Mouse (Mus musculus): Measurements from ENCODE around the gene Csk. TPM values are rescaled to one million over a fixed set of nuclear protein-coding genes. Genes with fewer than 3 reads are reported as not detected.

The Csk gene
- total RNA-seq, 2 experiments from 2014 or later, result 46.1 to 46.2 TPM

- ATAC-seq (replicated peaks; ENCODE audit: low FRiP score, poor library complexity, severe bottlenecking), result peak; percentile 54
Measured at GRCm38 (mm10) chr9:57640384-57640783, 13.0 kb downstream of the Csk start.

DNA sequence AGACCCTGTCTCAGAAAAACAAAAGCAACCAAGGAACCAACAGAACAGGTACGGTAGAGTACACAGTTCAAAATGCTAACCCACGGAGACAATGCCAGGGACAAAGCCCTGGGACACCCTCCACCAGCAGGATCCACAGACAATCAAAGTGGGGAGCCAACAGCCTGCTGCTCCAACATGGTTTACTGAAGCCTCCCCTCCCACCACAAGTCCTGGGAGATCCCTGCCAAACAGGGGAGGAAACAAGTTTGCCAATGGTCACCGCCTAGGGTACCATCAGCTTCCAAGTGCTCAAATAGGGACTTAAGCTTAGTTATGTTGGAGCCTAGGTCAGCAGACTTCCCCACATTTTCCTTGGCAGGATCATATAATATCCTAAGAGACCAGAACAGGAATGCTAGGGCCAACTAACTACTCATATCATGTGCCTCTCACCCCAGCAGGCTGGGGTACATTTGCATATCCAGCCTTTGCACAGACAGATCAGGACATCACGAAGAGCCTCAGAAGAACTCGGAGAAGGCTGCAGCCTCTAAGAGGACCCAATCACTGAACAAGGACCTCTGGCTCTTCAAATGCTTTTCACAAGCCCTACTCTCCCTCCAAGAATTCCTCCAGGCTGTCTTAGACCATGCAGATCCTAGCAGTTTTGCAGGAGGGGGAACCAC is 13.6 kb downstream of the Csk start:
- ATAC-seq (replicated peaks; ENCODE audit: low FRiP score, poor library complexity, severe bottlenecking), result no peak

DNA sequence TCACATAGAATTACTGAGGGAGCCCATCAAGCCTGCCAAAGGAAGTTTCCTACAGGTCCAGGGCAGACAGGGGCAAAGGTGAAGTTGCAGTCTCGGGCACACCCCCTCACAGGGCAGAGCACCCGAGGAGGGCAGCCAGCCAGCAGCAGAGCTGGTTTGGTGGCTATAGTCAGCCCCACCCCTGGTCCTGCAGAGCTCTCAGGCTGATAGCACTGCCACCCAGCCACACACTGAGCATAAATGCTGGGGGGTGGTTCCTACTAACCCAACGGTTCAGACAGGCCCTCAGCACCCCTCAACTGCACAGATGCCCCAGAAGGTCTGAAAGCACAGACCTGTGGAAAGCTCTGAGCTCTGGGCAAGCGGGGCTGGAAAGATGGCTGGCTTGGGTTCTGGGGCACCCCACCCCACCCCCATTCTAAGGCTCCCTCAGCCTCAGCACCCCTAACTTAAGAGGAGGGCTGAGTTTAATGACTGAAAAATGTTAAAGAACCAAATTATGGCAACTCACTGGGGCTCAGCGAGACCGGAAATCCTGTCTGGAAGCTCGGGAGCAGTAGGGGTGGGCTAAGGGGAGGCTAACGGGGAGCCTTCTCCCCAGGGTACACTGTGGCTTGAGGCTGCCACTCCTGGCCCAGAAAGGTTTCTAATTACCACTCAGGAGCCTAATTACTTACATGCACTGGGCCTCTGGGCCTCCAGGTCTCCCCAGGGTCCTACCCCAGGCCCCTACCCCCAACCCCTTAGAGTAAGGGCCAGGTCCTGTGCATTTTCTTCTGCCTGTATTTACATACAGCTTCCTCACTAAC is 14.6 kb downstream of the Csk start:
- ATAC-seq (replicated peaks; ENCODE audit: low FRiP score, poor library complexity, severe bottlenecking), result peak; percentile 81

DNA sequence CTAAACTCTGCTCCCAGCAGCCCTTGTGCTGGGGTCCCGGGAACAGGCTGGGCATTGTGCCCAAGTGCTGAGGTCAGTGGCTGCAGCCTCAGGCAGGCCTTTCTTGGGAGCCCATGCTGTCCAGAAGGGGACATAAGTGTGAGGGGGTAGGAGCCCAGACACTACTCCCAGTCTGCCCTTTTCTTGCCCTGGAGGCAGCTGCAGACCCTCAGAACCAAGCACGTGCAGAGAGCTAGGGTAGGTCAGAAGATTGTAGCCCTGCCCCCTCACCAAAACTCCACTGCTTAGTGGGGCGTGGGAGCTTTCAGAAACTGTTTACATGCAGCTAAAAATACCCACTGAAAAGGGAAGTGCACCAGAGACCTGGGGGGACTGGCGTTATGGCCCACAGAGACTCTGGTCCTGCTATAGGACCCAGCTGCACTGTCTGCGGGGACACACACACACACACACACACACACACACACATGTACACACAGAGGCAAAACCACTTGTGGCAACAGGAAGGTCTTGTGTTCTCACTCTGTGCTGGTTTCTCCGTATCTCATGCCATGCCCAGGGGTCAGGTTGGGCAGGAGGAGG is 15.6 kb downstream of the Csk start:
- ATAC-seq (replicated peaks; ENCODE audit: low FRiP score, poor library complexity, severe bottlenecking), result no peak

DNA sequence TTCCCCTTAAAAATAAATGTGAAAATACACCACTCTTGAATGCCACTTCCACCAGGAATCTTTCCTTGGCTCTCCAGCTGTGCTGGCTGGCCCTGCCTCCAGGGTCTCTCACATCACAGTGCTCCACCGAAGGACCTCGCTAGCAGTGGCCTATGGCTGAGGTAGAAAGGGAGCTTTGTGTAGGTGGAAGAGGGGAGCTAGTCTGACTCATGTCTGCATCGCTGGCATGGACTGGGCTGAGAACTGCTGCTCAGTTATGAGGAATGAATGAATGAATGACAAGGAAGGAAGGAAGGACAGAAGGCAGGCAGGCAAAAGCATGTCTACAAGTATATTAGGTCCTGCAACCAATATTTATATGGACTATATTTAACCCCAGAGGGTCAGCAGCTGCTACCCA is 16.2 kb downstream of the Csk start:
- ATAC-seq (replicated peaks; ENCODE audit: low FRiP score, poor library complexity, severe bottlenecking), result no peak

DNA sequence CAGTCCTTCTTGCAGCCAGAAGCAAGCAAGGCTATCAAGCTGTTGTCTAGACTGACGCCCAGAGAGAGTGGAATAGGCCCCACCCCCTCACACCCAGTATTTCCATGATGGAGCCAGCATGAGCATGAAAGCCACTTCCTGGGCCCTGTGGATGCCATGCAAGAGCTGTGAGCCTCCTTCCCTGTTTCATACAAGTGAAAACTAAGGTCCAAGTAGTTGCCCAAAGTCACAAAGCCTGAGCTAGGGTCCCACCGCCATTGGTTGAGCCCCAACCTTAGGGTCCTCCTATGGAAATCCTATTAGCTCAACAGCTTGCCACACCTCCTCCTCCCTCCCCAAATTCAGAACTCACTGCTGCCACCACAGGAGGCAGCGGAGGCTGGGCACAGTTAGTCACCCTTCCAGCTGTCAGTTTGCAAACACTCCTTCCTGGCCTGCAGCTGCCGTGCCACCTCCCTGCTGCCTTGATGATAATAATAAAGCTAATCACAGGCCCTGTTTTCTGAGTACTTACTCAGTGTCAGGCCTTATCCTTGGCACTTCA is 19.9 kb downstream of the Csk start:
- ATAC-seq (replicated peaks; ENCODE audit: low FRiP score, poor library complexity, severe bottlenecking), result peak; percentile 65

DNA sequence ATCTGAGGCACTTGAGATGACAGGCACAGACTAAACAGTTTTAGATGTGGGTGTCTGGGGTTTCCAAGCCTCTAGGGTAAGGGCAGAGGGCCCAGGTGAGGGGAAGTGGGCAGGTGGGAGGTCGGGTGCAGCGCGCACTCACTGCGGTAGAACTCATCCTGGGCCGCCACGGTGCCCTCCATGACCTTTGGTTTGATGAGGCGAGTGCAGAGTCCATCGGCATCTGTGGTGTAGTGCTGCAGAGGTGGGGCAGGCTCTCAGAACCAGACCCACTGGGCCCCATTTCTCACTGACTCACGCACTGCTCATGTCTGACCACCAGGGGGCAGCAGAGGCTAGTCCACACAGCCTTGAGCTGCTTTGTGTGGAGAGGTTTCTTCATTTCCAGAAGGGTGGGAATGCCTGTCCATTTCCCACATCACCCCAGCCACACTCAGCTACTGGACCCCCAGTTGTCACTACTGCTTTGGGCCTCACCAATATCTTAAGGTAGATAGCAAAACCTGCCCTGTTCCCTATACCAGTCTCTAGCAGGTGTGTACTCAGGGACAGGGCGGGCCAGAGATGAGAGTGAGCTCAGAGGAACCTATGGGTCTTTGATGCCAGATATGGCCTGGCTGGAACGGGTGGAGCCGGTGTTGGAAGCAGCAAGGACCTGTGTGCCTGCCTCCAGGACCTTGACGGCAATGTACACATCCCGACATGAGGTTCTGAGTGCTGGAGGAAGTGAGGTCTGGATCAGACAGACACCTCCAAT is 24.1 kb downstream of the Csk start:
- peak; percentile 62 for ATAC-seq (replicated peaks; ENCODE audit: low FRiP score, poor library complexity, severe bottlenecking)

DNA sequence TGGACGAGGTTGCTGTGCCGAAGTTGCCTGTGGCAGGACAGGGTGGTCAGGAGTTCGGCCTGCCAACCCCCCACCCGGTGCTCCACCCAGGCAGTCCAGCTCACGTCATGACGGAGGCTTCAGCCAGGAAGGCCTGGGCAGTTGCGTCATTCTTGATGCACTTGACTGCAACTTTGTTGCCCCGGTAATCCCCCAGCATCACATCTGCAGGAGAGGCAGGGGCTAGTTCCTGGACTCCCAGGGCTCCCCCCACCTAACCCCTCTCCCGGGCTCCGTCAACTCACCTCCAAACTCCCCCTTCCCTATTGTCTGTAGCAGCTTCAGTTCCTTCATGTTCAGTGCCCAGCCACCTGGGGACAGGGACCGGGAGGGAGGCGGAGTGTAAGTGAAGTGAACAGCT is 24.7 kb downstream of the Csk start:
- ATAC-seq (replicated peaks; ENCODE audit: low FRiP score, poor library complexity, severe bottlenecking), result no peak

GRCm38 (mm10) chr9:57627892-57628291 is 25.5 kb downstream of the Csk start:
- no peak for ATAC-seq (replicated peaks; ENCODE audit: low FRiP score, poor library complexity, severe bottlenecking)

GRCm38 (mm10) chr9:57627191-57627590 is 26.2 kb downstream of the Csk start:
- no peak for ATAC-seq (replicated peaks; ENCODE audit: low FRiP score, poor library complexity, severe bottlenecking)

DNA sequence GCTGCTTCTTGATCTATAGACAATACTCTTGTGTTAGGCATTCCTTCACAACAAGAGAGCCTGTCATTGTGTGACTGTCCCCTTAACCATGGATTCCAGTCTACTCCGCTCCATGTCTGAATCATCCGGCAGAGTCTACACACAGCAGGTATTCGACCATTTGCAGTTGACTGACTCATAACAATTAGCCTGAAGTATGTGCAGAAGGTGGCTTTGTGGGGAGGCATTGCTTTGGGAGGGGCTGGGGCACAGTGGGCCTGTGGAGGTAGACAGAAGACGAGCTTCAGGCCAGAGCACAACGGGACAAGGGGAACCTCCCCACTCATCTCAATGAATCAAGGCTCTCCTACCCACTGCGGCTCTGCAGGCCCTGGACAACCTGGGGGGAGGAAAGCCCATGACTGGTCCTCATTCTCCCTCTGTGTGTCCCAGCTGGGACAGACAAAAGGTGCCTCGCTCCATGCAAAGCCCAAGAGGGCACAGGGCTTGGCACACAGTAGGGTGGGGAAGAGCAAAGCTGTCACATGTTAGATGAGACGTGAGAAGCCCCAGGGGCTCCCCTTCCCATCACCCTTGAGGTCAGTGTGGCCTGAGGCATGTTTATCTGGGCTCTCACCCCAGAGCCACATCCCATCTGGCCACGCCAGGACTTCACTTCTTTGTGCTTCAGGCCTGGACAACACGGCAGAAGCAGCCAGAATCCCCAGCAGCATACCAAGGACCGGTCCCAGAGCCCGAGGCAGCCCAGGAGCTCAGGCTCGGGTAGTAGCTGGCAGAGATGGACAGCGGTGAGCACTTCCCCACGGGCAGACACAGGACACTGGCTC is 27.5 kb downstream of the Csk start:
- ATAC-seq (replicated peaks; ENCODE audit: low FRiP score, poor library complexity, severe bottlenecking), result no peak

- ATAC-seq (replicated peaks; ENCODE audit: low FRiP score, poor library complexity, severe bottlenecking), result no peak
Measured at GRCm38 (mm10) chr9:57624295-57624694, 29.1 kb downstream of the Csk start.

DNA sequence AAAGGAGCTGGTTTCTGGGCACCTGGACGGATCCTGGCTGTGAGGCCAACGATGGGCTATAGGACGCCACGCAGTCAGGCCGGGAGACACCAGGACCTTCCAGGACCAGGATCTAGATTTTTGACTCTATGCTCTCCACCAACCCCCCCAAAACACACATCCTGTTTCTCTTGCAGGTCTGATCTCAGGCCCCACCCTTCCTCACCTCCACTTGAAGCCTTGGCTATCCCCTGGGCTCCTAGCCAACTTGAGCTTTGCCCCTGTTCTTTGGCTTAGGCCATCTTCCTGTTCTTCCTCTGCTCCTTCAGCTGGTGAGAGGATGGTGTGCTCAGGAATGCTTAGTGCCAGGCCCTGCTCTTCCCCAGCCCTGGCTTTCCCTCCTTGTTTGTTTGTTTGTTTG is 32.8 kb downstream of the Csk start, which contains the start of gene Lman1l:
Lman1l (minus strand) TSS at position 101 of the 400 bp plus-strand sequence.
- ATAC-seq (replicated peaks; ENCODE audit: low FRiP score, poor library complexity, severe bottlenecking), result no peak

DNA sequence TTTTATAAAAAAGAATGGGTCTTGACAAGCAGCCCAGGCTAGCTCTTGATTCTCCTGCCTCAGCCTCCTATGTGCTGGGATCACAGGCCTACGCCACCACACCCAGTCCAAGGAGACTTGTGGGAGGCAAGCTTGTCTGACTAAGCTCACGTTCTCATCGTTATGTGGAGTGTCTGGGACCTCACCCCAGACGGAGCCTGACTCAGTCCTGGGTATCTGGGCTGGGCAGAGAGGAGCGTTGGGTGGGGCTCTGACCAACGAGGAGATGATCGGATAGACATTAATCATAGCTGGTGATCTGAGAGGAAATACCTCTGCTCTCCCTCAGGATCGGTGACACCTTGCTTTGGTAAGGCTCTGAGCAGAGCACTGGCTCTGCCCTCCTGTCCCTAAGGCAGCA is 34.6 kb downstream of the Csk start:
- ATAC-seq (replicated peaks; ENCODE audit: low FRiP score, poor library complexity, severe bottlenecking), result no peak

DNA sequence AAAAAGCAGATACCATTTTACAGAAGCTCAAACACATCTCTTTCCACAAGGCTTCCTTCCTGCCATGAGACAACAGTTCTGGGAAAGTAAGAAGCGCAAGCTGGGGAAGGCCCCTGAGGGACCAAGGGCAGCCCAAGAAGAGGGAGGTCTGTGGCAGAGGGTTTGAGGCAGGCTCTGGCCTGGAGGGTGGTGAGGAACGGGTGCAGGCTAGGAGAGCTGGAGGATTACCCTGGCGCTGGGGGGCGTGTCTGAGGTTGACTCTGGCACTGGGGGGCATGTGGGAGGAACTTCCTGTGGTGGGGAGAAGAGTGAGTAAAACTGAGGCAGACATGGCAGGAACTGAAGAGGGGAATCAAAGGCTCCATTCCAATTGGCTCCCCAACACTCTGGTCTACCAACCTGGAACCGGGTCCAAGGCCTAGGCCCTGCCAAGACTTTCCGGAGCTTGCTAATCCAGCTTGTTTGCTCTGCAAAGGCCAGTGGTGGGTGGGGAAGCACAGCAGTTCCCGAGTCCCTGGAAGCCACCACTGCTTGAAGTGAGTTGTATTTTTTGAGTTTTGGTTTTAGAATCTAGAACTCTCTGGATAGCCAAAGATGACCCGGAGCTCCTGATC is 35.8 kb downstream of the Csk start:
- no peak for ATAC-seq (replicated peaks; ENCODE audit: low FRiP score, poor library complexity, severe bottlenecking)

DNA sequence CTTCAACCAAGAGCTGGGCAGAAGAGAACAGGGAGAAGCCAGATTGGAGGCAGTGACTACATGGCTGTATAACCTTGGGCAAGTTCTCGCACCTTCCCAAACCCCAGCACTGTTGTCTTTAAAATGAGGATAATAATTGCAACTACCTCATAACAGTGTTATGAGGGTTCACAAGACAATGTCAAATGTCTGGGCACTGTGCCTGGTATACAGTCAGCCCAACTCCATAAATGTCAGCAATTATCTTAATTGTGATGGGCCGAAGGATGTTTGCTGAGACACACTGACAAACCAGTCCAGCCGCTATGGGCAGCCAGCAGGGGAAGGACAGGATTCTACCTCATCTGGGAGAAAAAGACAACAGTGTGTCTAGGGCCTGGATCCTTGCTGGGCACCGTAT is 38.6 kb downstream of the Csk start:
- ATAC-seq (replicated peaks; ENCODE audit: low FRiP score, poor library complexity, severe bottlenecking), result no peak

GRCm38 (mm10) chr9:57613975-57614374 is 39.5 kb downstream of the Csk start:
- no peak for ATAC-seq (replicated peaks; ENCODE audit: low FRiP score, poor library complexity, severe bottlenecking)

DNA sequence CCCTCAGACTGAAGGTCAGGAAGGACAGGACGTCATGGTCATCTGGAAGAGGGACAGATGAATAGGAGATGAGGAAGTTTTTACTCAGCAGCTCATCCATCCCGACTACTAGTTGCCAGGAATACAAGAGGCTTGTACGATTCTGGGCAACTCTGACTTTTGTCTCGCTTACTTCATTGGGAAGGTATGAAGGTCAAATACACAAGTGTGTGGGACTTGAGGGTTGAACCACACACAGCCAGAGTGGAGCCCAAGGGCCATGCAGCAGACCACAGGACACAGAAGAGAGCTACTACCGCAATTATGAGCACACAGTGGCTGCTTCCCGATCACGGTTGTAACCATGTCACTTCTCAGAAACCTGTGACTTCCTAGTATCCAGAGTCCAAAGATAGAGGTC is 40.8 kb downstream of the Csk start:
- ATAC-seq (replicated peaks; ENCODE audit: low FRiP score, poor library complexity, severe bottlenecking), result no peak

DNA sequence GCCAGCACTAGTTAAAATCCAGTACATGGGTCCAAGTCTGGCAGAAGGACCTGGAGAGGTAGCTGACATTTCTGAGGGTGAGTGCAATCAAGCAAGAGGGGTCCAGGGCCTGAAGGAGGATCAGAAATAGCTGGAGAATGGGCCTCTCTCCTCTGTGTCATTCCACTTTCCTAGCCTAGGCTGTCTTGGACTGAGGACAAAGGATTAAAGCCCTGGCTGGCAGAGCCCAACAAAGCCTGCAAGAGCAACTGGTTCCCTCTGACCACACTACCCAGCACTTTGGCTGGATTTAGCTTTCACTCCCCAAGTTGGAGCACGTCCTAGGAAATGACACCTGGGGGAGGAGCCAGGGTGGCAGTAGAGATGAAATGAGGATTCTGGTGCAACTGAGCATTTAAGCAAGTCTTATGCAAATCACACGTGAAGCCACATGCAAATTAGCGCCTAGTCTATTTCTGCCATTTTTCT is 43.0 kb downstream of the Csk start:
- ATAC-seq (replicated peaks; ENCODE audit: low FRiP score, poor library complexity, severe bottlenecking), result no peak

Data from erythroid progenitor cell, adult 5-6 weeks (primary cell).